Mouse (Mus musculus): ENCODE data around the gene Tmem98. TPM values are rescaled to one million over a fixed set of nuclear protein-coding genes. Genes with fewer than 3 reads are reported as not detected.

Tmem98 gene
- polyA plus RNA-seq, 1 experiment from 2014 or later: 123 TPM

DNA sequence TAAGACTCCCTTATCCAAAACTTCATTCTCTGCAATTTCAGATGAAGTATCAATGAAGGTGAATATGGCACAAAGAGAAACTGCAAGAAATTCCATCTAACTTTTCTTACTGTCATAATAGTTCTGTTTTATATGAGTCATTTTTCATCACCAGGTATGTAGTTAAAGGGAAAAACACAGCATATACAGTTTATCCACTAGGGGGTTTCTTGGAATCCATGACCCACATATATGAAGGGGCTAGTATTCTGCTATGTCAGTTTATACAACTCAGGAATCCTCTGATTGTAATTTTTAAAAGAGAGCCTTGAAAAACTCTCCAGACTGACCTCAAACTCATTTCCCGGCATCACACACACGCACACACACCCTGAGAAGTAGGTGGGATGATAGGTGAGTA, 32.3 kb upstream of the Tmem98 start:
- Histone ChIP-seq H3K9me3 (no peaks in the 10 kb centered on the region), H3K4me2 (no peak overlapping the region), H3K4me3 (replicated peaks) (no peak overlapping the region), H3K27ac (no peak overlapping the region), H3K9ac (replicated peaks) (no peak overlapping the region), H3K36me3 (no peaks in the 10 kb centered on the region), H3K27me3 (0 out of 2 replicates have a peak, but pooled peaks cover 9% of the 10 kb centered on the region), H3K4me1 (replicated peaks) (peaks cover 12% of the 10 kb centered on the region)
- WGBS: 87% methylated on average over 2 of the region's 2 CpGs
- no peak for ATAC-seq (ENCODE audit: insufficient number of reproducible peaks, insufficient read depth, low FRiP score, low TSS enrichment, low read depth)

DNA sequence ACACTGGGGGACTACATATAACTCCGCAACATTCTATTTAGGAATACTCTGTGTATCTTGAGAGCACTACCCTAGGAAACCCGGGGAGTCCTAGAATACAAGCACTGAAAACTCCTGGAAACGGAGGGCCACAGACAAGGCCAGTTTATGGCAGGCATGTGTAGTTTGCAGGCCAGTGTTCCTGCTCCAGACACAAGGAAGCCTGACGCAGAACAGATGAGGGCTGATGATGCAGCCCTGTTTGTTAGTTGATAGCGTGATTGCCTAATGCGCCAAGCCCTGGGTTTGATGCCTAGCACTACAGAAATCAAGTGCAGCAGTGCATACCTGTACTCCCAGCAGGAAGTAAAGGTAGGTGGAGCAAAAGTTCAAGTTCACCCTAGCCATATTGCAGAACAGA, 31.8 kb upstream of the Tmem98 start:
- Histone ChIP-seq H3K4me1 (replicated peaks) (peaks cover 12% of the 10 kb centered on the region), H3K9ac (replicated peaks) (no peak overlapping the region), H3K27ac (no peak overlapping the region), H3K4me3 (replicated peaks) (no peak overlapping the region), H3K9me3 (no peaks in the 10 kb centered on the region), H3K4me2 (no peak overlapping the region), H3K27me3 (0 out of 2 replicates have a peak, but pooled peaks cover 9% of the 10 kb centered on the region), H3K36me3 (no peaks in the 10 kb centered on the region)
- 51% methylated on average over 6 of the region's 6 CpGs for WGBS
- ATAC-seq (ENCODE audit: insufficient number of reproducible peaks, insufficient read depth, low FRiP score, low TSS enrichment, low read depth): no peak

DNA sequence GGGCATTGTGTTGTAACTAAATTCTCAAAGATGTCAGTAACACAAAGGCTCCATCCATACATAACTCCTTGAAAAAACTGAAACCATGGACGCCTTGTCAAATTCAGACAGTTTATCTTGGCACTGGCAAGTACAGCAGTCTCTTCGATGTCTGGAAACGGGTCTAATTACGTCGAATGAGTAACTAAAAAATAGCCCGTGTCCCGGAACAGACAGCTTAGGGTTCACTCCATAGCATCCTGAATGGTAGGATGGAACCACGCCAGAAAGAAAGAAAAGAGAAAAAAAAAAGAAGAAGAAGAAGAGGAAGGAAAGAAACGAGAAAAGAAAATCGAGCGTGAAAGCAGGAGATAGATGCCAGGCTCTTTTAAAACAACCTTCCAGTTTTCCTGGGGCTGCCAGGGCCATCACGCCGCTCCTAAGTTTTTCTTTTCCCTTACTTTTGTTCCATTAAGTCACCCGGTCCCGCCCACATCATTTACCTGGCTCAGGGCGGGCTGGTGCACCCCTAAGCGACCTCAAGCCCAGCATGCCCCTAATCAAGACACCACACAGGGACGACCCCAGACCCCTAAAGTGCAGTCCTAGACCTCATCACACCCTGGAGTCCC, 31.0 kb upstream of the Tmem98 start:
- Histone ChIP-seq H3K9me3 (no peaks in the 10 kb centered on the region), H3K9ac (replicated peaks) (peak overlapping the region; percentile 67), H3K27me3 (0 out of 2 replicates have a peak, but pooled peaks cover 3% of the 10 kb centered on the region), H3K4me3 (replicated peaks) (peak overlapping the region; percentile 73), H3K27ac (0 out of 2 replicates have a peak overlapping the region, but pooled peaks have one; percentile 64), H3K36me3 (no peaks in the 10 kb centered on the region), H3K4me2 (peak overlapping the region; percentile 85), H3K4me1 (replicated peaks) (peaks cover 12% of the 10 kb centered on the region)
- WGBS: 4% methylated on average over 18 of the region's 18 CpGs
- no peak; the same call in 1 of the 2 replicates for ATAC-seq (ENCODE audit: insufficient number of reproducible peaks, insufficient read depth, low FRiP score, low TSS enrichment, low read depth)

DNA sequence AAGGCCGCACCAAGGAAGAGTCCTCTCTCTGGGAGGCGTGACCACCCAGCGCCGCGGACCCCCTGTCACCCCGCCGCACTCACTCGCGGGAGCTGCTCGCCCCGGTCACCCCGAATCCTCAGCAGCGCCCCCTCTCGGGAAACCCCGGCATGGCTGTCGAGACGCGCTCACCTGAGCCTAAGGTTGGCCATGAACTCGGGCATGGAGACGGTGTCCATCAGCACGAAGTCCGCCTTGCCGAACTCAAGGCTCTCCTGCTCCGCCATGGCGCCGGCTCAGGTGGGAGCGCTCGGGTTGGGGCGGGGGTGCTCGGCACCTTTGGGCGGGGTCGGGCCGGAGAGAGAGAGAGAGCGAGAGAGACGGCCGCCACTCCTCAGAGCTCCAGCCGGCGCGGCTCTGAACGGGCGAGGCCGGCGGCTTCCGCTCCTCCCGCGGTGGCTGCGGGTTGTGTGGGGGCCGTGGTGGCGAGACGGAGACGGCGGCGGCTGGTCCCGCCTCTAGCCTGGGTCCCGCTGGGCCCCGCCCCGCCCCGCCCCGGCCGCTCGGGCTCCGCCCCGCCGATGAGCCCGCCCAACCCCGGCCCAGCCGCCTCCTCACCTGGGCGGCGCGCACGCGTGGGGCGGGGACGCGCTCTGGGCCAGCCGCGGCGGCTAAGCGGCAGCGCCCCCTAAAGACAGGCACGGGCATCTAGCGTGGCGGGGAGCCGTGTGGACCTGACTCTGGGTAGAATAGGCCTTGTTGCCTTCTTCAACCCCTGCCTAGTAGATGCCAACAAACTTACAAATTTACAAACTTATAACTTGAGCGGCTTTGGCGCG, 30.2 kb upstream of the Tmem98 start, which contains the start of gene Myo1d:
Myo1d (minus strand) TSS at position 499 of the 818 bp plus-strand sequence.
- under 1% methylated on average over 84 of the region's 87 CpGs for WGBS
- peak within 1 kb of the TSS; percentile 64; the same call in 1 of the 2 replicates for H3K27ac ChIP-seq

GRCm38 (mm10) chr11:80781535-80781934, 28.4 kb upstream of the Tmem98 start:
- no peak overlapping the region for H3K27ac ChIP-seq
- no peaks in the 10 kb centered on the region for H3K9me3 ChIP-seq
- H3K4me3 ChIP-seq (replicated peaks): no peak overlapping the region
- H3K36me3 ChIP-seq: no peaks in the 10 kb centered on the region
- H3K4me2 ChIP-seq: no peak overlapping the region
- ATAC-seq (ENCODE audit: insufficient number of reproducible peaks, insufficient read depth, low FRiP score, low TSS enrichment, low read depth): no peak
- 0 out of 2 replicates have a peak, but pooled peaks cover 3% of the 10 kb centered on the region for H3K27me3 ChIP-seq
- no peak overlapping the region for H3K9ac ChIP-seq (replicated peaks)
- peaks cover 17% of the 10 kb centered on the region for H3K4me1 ChIP-seq (replicated peaks)
- 92% methylated on average over 2 of the region's 2 CpGs for WGBS

More for the DNA sequence above, 30.2 kb upstream of the Tmem98 start, which contains the start of gene Myo1d:
- Histone ChIP-seq H3K27me3 (0 out of 2 replicates have a peak, but pooled peaks cover 3% of the 10 kb centered on the region), H3K4me3 (replicated peaks) (peak within 1 kb of the TSS; percentile 73), H3K9ac (replicated peaks) (peak within 1 kb of the TSS; percentile 67), H3K36me3 (no peaks in the 10 kb centered on the region), H3K4me1 (replicated peaks) (peaks cover 17% of the 10 kb centered on the region), H3K9me3 (no peaks in the 10 kb centered on the region), H3K4me2 (peak within 1 kb of the TSS; percentile 85)
- ATAC-seq (ENCODE audit: insufficient number of reproducible peaks, insufficient read depth, low FRiP score, low TSS enrichment, low read depth): peak; percentile 92

- H3K27ac ChIP-seq: no peak overlapping the region
- no peaks in the 10 kb centered on the region for H3K9me3 ChIP-seq
- H3K4me1 ChIP-seq (replicated peaks): peaks cover 13% of the 10 kb centered on the region; the same call in 1 of the 2 replicates
- H3K4me3 ChIP-seq (replicated peaks): no peak overlapping the region
- no peak overlapping the region for H3K9ac ChIP-seq (replicated peaks)
- H3K27me3 ChIP-seq: 0 out of 2 replicates have a peak, but pooled peaks cover 3% of the 10 kb centered on the region
- ATAC-seq (ENCODE audit: insufficient number of reproducible peaks, insufficient read depth, low FRiP score, low TSS enrichment, low read depth): no peak
- 69% methylated on average over 7 of the region's 7 CpGs for WGBS
- H3K36me3 ChIP-seq: no peaks in the 10 kb centered on the region
- no peak overlapping the region for H3K4me2 ChIP-seq
Observed at GRCm38 (mm10) chr11:80783460-80783859, 26.5 kb upstream of the Tmem98 start.

DNA sequence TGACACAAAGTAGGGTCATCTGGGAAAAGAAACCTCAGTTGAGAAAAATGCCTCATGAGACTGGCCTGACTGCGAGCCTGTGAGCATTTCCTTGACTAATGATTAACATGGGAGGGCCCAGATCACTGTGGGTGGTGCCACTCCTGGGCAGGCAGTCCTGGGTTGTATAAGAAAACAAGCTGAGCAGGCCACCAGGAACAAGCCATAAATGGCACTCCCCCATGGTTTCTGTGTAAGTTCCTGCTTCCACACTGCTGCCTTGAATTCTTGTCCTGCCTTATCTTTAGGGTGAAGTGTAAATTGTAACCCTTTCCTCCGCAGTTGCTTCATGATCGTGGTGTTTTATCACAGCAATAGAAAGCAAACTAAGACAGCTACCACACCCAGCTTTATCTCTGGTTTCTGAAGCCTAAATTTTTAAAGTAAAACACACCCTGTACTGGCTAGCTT, 25.7 kb upstream of the Tmem98 start:
- ATAC-seq (ENCODE audit: insufficient number of reproducible peaks, insufficient read depth, low FRiP score, low TSS enrichment, low read depth): no peak
- H3K27me3 ChIP-seq: 0 out of 2 replicates have a peak, but pooled peaks cover 1% of the 10 kb centered on the region
- H3K9ac ChIP-seq (replicated peaks): no peak overlapping the region
- H3K4me1 ChIP-seq (replicated peaks): peaks cover 11% of the 10 kb centered on the region; the same call in 1 of the 2 replicates
- H3K36me3 ChIP-seq: no peaks in the 10 kb centered on the region
- H3K9me3 ChIP-seq: no peaks in the 10 kb centered on the region
- WGBS: 23% methylated on average over 3 of the region's 3 CpGs
- no peak overlapping the region for H3K4me2 ChIP-seq
- H3K4me3 ChIP-seq (replicated peaks): no peak overlapping the region
- no peak overlapping the region for H3K27ac ChIP-seq

GRCm38 (mm10) chr11:80785672-80786071, 24.3 kb upstream of the Tmem98 start:
- Histone ChIP-seq H3K9ac (replicated peaks) (no peak overlapping the region), H3K36me3 (no peaks in the 10 kb centered on the region), H3K4me3 (replicated peaks) (no peak overlapping the region), H3K9me3 (no peaks in the 10 kb centered on the region), H3K27ac (no peak overlapping the region), H3K4me2 (no peak overlapping the region), H3K27me3 (no peaks in the 10 kb centered on the region), H3K4me1 (replicated peaks) (0 out of 2 replicates have a peak, but pooled peaks cover 5% of the 10 kb centered on the region)
- ATAC-seq (ENCODE audit: insufficient number of reproducible peaks, insufficient read depth, low FRiP score, low TSS enrichment, low read depth): no peak
- 86% methylated on average over 5 of the region's 5 CpGs for WGBS

- H3K27me3 ChIP-seq: no peaks in the 10 kb centered on the region
- no peak overlapping the region for H3K4me2 ChIP-seq
- H3K4me3 ChIP-seq (replicated peaks): no peak overlapping the region
- H3K9ac ChIP-seq (replicated peaks): no peak overlapping the region
- WGBS: 50% methylated on average over 7 of the region's 7 CpGs
- H3K27ac ChIP-seq: no peak overlapping the region
- no peak for ATAC-seq (ENCODE audit: insufficient number of reproducible peaks, insufficient read depth, low FRiP score, low TSS enrichment, low read depth)
- no peaks in the 10 kb centered on the region for H3K9me3 ChIP-seq
- H3K36me3 ChIP-seq: no peaks in the 10 kb centered on the region
- H3K4me1 ChIP-seq (replicated peaks): no peaks in the 10 kb centered on the region
Observed at GRCm38 (mm10) chr11:80789647-80790240, 20.2 kb upstream of the Tmem98 start.

- Histone ChIP-seq H3K4me2 (no peak overlapping the region), H3K27me3 (no peaks in the 10 kb centered on the region), H3K27ac (no peak overlapping the region), H3K9ac (replicated peaks) (no peak overlapping the region), H3K4me3 (replicated peaks) (no peak overlapping the region), H3K4me1 (replicated peaks) (no peaks in the 10 kb centered on the region), H3K9me3 (no peaks in the 10 kb centered on the region), H3K36me3 (no peaks in the 10 kb centered on the region)
- 58% methylated on average over 3 of the region's 3 CpGs for WGBS
- ATAC-seq (ENCODE audit: insufficient number of reproducible peaks, insufficient read depth, low FRiP score, low TSS enrichment, low read depth): no peak
Observed at GRCm38 (mm10) chr11:80790413-80790812, 19.6 kb upstream of the Tmem98 start.

Measured in limb, embryonic 12.5 days (tissue).